Mouse (Mus musculus): Measurements from ENCODE around the gene Uts2b.

GRCm38 (mm10) chr16:27349878-27350532, 20.0 kb downstream of the Uts2b start:
- TF ChIP-seq POLR2A (IDR thresholded peaks at IDR 0.05; ENCODE audit: extremely low read depth, insufficient read depth, low read length) (no peak), CTCF (IDR thresholded peaks at IDR 0.05; ENCODE audit: low read depth, low read length) (no peak)

Measured in liver, adult 2 months (tissue).